Mouse (Mus musculus): ENCODE data around the gene Setmar. TPM values are rescaled to one million over a fixed set of nuclear protein-coding genes. Genes with fewer than 3 reads are reported as not detected.

Gene Setmar
- polyA plus RNA-seq, 1 experiment, result 6.9 TPM

GRCm38 (mm10) chr6:108075857-108076256 is 11.0 kb downstream of the Setmar start:
- Histone ChIP-seq H3K4me3 (ENCODE audit: low read depth, low read length) (no peak overlapping the region), H3K27me3 (ENCODE audit: control insufficient read depth, insufficient read depth, low read length, poor library complexity, severe bottlenecking) (no peaks in the 10 kb centered on the region), H3K36me3 (ENCODE audit: control insufficient read depth, insufficient read depth, low read length, poor library complexity, severe bottlenecking) (no peaks in the 10 kb centered on the region), H3K9me3 (replicated peaks; ENCODE audit: control insufficient read depth, insufficient read depth, low read length, poor library complexity, severe bottlenecking) (peaks cover 6% of the 10 kb centered on the region), H3K4me1 (ENCODE audit: control insufficient read depth, insufficient read depth, low read length) (peaks cover 2% of the 10 kb centered on the region), H3K9ac (ENCODE audit: low read depth, poor library complexity, severe bottlenecking) (no peak overlapping the region), H3K27ac (ENCODE audit: insufficient read depth, low read length) (no peak overlapping the region)
- TF ChIP-seq CTCF (IDR thresholded peaks at IDR 0.05; ENCODE audit: low read depth, low read length) (no peak), EP300 (IDR thresholded peaks at IDR 0.05; ENCODE audit: insufficient read depth, low read depth, low read length) (no peak), POLR2A (IDR thresholded peaks at IDR 0.05; ENCODE audit: insufficient read depth, low read length) (no peak)

- no peak for TF ChIP-seq CTCF (IDR thresholded peaks at IDR 0.05; ENCODE audit: low read depth, low read length)
- TF ChIP-seq EP300 (IDR thresholded peaks at IDR 0.05; ENCODE audit: insufficient read depth, low read depth, low read length), result no peak
- no peak for TF ChIP-seq POLR2A (IDR thresholded peaks at IDR 0.05; ENCODE audit: insufficient read depth, low read length)
- Histone ChIP-seq H3K4me3 (ENCODE audit: low read depth, low read length) (no peak overlapping the region), H3K36me3 (ENCODE audit: control insufficient read depth, insufficient read depth, low read length, poor library complexity, severe bottlenecking) (no peaks in the 10 kb centered on the region), H3K4me1 (ENCODE audit: control insufficient read depth, insufficient read depth, low read length) (no peaks in the 10 kb centered on the region), H3K27me3 (ENCODE audit: control insufficient read depth, insufficient read depth, low read length, poor library complexity, severe bottlenecking) (no peaks in the 10 kb centered on the region), H3K27ac (ENCODE audit: insufficient read depth, low read length) (no peak overlapping the region), H3K9me3 (replicated peaks; ENCODE audit: control insufficient read depth, insufficient read depth, low read length, poor library complexity, severe bottlenecking) (no peaks in the 10 kb centered on the region), H3K9ac (ENCODE audit: low read depth, poor library complexity, severe bottlenecking) (no peak overlapping the region)
Observed at GRCm38 (mm10) chr6:108091296-108091695, 26.5 kb downstream of the Setmar start.

GRCm38 (mm10) chr6:108092646-108093045 is 27.8 kb downstream of the Setmar start:
- no peak overlapping the region for H3K27ac ChIP-seq (ENCODE audit: insufficient read depth, low read length)
- H3K4me1 ChIP-seq (ENCODE audit: control insufficient read depth, insufficient read depth, low read length), result no peaks in the 10 kb centered on the region
- no peak for TF ChIP-seq POLR2A (IDR thresholded peaks at IDR 0.05; ENCODE audit: insufficient read depth, low read length)
- TF ChIP-seq CTCF (IDR thresholded peaks at IDR 0.05; ENCODE audit: low read depth, low read length), result no peak
- no peak for TF ChIP-seq EP300 (IDR thresholded peaks at IDR 0.05; ENCODE audit: insufficient read depth, low read depth, low read length)
- H3K4me3 ChIP-seq (ENCODE audit: low read depth, low read length), result no peak overlapping the region
- no peaks in the 10 kb centered on the region for H3K27me3 ChIP-seq (ENCODE audit: control insufficient read depth, insufficient read depth, low read length, poor library complexity, severe bottlenecking)
- no peaks in the 10 kb centered on the region for H3K36me3 ChIP-seq (ENCODE audit: control insufficient read depth, insufficient read depth, low read length, poor library complexity, severe bottlenecking)
- H3K9ac ChIP-seq (ENCODE audit: low read depth, poor library complexity, severe bottlenecking), result no peak overlapping the region
- H3K9me3 ChIP-seq (replicated peaks; ENCODE audit: control insufficient read depth, insufficient read depth, low read length, poor library complexity, severe bottlenecking), result no peaks in the 10 kb centered on the region

- Histone ChIP-seq H3K9me3 (replicated peaks; ENCODE audit: control insufficient read depth, insufficient read depth, low read length, poor library complexity, severe bottlenecking) (no peaks in the 10 kb centered on the region), H3K4me3 (ENCODE audit: low read depth, low read length) (no peak overlapping the region), H3K27me3 (ENCODE audit: control insufficient read depth, insufficient read depth, low read length, poor library complexity, severe bottlenecking) (no peaks in the 10 kb centered on the region), H3K4me1 (ENCODE audit: control insufficient read depth, insufficient read depth, low read length) (no peaks in the 10 kb centered on the region), H3K27ac (ENCODE audit: insufficient read depth, low read length) (no peak overlapping the region), H3K9ac (ENCODE audit: low read depth, poor library complexity, severe bottlenecking) (no peak overlapping the region), H3K36me3 (ENCODE audit: control insufficient read depth, insufficient read depth, low read length, poor library complexity, severe bottlenecking) (no peaks in the 10 kb centered on the region)
- TF ChIP-seq EP300 (IDR thresholded peaks at IDR 0.05; ENCODE audit: insufficient read depth, low read depth, low read length) (no peak), POLR2A (IDR thresholded peaks at IDR 0.05; ENCODE audit: insufficient read depth, low read length) (no peak)
Observed at GRCm38 (mm10) chr6:108093449-108093848, 28.6 kb downstream of the Setmar start.

GRCm38 (mm10) chr6:108095445-108095844 is 30.6 kb downstream of the Setmar start:
- Histone ChIP-seq H3K9me3 (replicated peaks; ENCODE audit: control insufficient read depth, insufficient read depth, low read length, poor library complexity, severe bottlenecking) (no peaks in the 10 kb centered on the region), H3K4me1 (ENCODE audit: control insufficient read depth, insufficient read depth, low read length) (no peaks in the 10 kb centered on the region), H3K4me3 (ENCODE audit: low read depth, low read length) (no peak overlapping the region), H3K27ac (ENCODE audit: insufficient read depth, low read length) (no peak overlapping the region), H3K9ac (ENCODE audit: low read depth, poor library complexity, severe bottlenecking) (no peak overlapping the region), H3K36me3 (ENCODE audit: control insufficient read depth, insufficient read depth, low read length, poor library complexity, severe bottlenecking) (no peaks in the 10 kb centered on the region), H3K27me3 (ENCODE audit: control insufficient read depth, insufficient read depth, low read length, poor library complexity, severe bottlenecking) (no peaks in the 10 kb centered on the region)
- TF ChIP-seq EP300 (IDR thresholded peaks at IDR 0.05; ENCODE audit: insufficient read depth, low read depth, low read length), result no peak

GRCm38 (mm10) chr6:108098171-108098845 is 33.5 kb downstream of the Setmar start:
- no peak overlapping the region for H3K27ac ChIP-seq (ENCODE audit: insufficient read depth, low read length)

More at GRCm38 (mm10) chr6:108098171-108098845, 33.5 kb downstream of the Setmar start:
- H3K4me1 ChIP-seq (ENCODE audit: control insufficient read depth, insufficient read depth, low read length), result no peaks in the 10 kb centered on the region
- TF ChIP-seq CTCF (IDR thresholded peaks at IDR 0.05; ENCODE audit: low read depth, low read length) (no peak), EP300 (IDR thresholded peaks at IDR 0.05; ENCODE audit: insufficient read depth, low read depth, low read length) (no peak), POLR2A (IDR thresholded peaks at IDR 0.05; ENCODE audit: insufficient read depth, low read length) (no peak)
- no peaks in the 10 kb centered on the region for H3K36me3 ChIP-seq (ENCODE audit: control insufficient read depth, insufficient read depth, low read length, poor library complexity, severe bottlenecking)
- no peak overlapping the region for H3K9ac ChIP-seq (ENCODE audit: low read depth, poor library complexity, severe bottlenecking)
- H3K27me3 ChIP-seq (ENCODE audit: control insufficient read depth, insufficient read depth, low read length, poor library complexity, severe bottlenecking), result no peaks in the 10 kb centered on the region
- H3K9me3 ChIP-seq (replicated peaks; ENCODE audit: control insufficient read depth, insufficient read depth, low read length, poor library complexity, severe bottlenecking), result no peaks in the 10 kb centered on the region
- no peak overlapping the region for H3K4me3 ChIP-seq (ENCODE audit: low read depth, low read length)

All from ES-Bruce4 (cell line).